Mouse (Mus musculus): Measurements from ENCODE around the gene Nrxn3. TPM values are rescaled to one million over a fixed set of nuclear protein-coding genes. Genes with fewer than 3 reads are reported as not detected.
A peak's percentile ranks its signal among the peaks of the same experiment; 100 is the strongest.

Gene Nrxn3
- polyA plus RNA-seq, 1 experiment from 2014 or later: 0.78 TPM

GRCm38 (mm10) chr12:89049686-89050085 is 327.0 kb downstream of the Nrxn3 start:
- Histone ChIP-seq H3K27me3 (no peaks in the 10 kb centered on the region), H3K9me3 (no peaks in the 10 kb centered on the region), H3K4me1 (replicated peaks) (no peaks in the 10 kb centered on the region), H3K4me2 (no peak overlapping the region), H3K36me3 (no peaks in the 10 kb centered on the region), H3K9ac (replicated peaks) (no peak overlapping the region), H3K27ac (no peak overlapping the region), H3K4me3 (replicated peaks) (no peak overlapping the region)
- ATAC-seq (ENCODE audit: insufficient number of reproducible peaks, insufficient read depth, low FRiP score, low TSS enrichment, low read depth): no peak

GRCm38 (mm10) chr12:89072436-89072835 is 349.8 kb downstream of the Nrxn3 start:
- no peak overlapping the region for H3K4me2 ChIP-seq
- H3K9ac ChIP-seq (replicated peaks): no peak overlapping the region
- no peak overlapping the region for H3K27ac ChIP-seq
- H3K4me3 ChIP-seq (replicated peaks): no peak overlapping the region
- H3K27me3 ChIP-seq: no peaks in the 10 kb centered on the region
- H3K36me3 ChIP-seq: no peaks in the 10 kb centered on the region
- H3K4me1 ChIP-seq (replicated peaks): no peaks in the 10 kb centered on the region
- H3K9me3 ChIP-seq: no peaks in the 10 kb centered on the region
- no peak for ATAC-seq (ENCODE audit: insufficient number of reproducible peaks, insufficient read depth, low FRiP score, low TSS enrichment, low read depth)

- 77% methylated on average over 5 of the region's 5 CpGs for whole genome bisulfite sequencing
Observed at GRCm38 (mm10) chr12:89073167-89073743, 350.6 kb downstream of the Nrxn3 start.

GRCm38 (mm10) chr12:89074551-89075295 is 352.0 kb downstream of the Nrxn3 start:
- Histone ChIP-seq H3K9me3 (no peaks in the 10 kb centered on the region), H3K4me3 (replicated peaks) (no peak overlapping the region)
- 69% methylated on average over 10 of the region's 10 CpGs for WGBS

More at GRCm38 (mm10) chr12:89073167-89073743, 350.6 kb downstream of the Nrxn3 start:
- Histone ChIP-seq H3K27me3 (no peaks in the 10 kb centered on the region), H3K4me1 (replicated peaks) (no peaks in the 10 kb centered on the region), H3K36me3 (no peaks in the 10 kb centered on the region), H3K4me3 (replicated peaks) (no peak overlapping the region), H3K9ac (replicated peaks) (no peak overlapping the region), H3K4me2 (no peak overlapping the region), H3K9me3 (no peaks in the 10 kb centered on the region), H3K27ac (no peak overlapping the region)
- no peak for ATAC-seq (ENCODE audit: insufficient number of reproducible peaks, insufficient read depth, low FRiP score, low TSS enrichment, low read depth)

GRCm38 (mm10) chr12:89093806-89094479 is 371.3 kb downstream of the Nrxn3 start:
- 79% methylated on average over 8 of the region's 8 CpGs for WGBS
- H3K9me3 ChIP-seq: no peaks in the 10 kb centered on the region
- H3K4me2 ChIP-seq: no peak overlapping the region
- no peak overlapping the region for H3K27ac ChIP-seq
- no peaks in the 10 kb centered on the region for H3K36me3 ChIP-seq
- H3K9ac ChIP-seq (replicated peaks): no peak overlapping the region
- ATAC-seq (ENCODE audit: insufficient number of reproducible peaks, insufficient read depth, low FRiP score, low TSS enrichment, low read depth): no peak
- H3K27me3 ChIP-seq: no peaks in the 10 kb centered on the region
- H3K4me1 ChIP-seq (replicated peaks): no peaks in the 10 kb centered on the region
- no peak overlapping the region for H3K4me3 ChIP-seq (replicated peaks)

More at GRCm38 (mm10) chr12:89074551-89075295, 352.0 kb downstream of the Nrxn3 start:
- no peaks in the 10 kb centered on the region for H3K27me3 ChIP-seq
- H3K9ac ChIP-seq (replicated peaks): no peak overlapping the region
- no peak overlapping the region for H3K4me2 ChIP-seq
- no peak overlapping the region for H3K27ac ChIP-seq
- H3K36me3 ChIP-seq: no peaks in the 10 kb centered on the region
- no peak for ATAC-seq (ENCODE audit: insufficient number of reproducible peaks, insufficient read depth, low FRiP score, low TSS enrichment, low read depth)
- no peaks in the 10 kb centered on the region for H3K4me1 ChIP-seq (replicated peaks)

- ATAC-seq (ENCODE audit: insufficient number of reproducible peaks, insufficient read depth, low FRiP score, low TSS enrichment, low read depth): no peak
- Histone ChIP-seq H3K4me3 (replicated peaks) (no peak overlapping the region), H3K9ac (replicated peaks) (no peak overlapping the region), H3K27ac (no peak overlapping the region), H3K27me3 (no peaks in the 10 kb centered on the region), H3K4me2 (no peak overlapping the region), H3K4me1 (replicated peaks) (no peaks in the 10 kb centered on the region), H3K36me3 (no peaks in the 10 kb centered on the region), H3K9me3 (no peaks in the 10 kb centered on the region)
- 85% methylated on average over 2 of the region's 2 CpGs for WGBS
Observed at GRCm38 (mm10) chr12:89097561-89097960, 374.9 kb downstream of the Nrxn3 start.

- Histone ChIP-seq H3K27ac (no peak overlapping the region), H3K9me3 (no peaks in the 10 kb centered on the region), H3K4me2 (peak overlapping the region; percentile 39), H3K4me1 (replicated peaks) (no peaks in the 10 kb centered on the region), H3K36me3 (no peaks in the 10 kb centered on the region), H3K9ac (replicated peaks) (0 out of 2 replicates have a peak overlapping the region, but pooled peaks have one; percentile 31), H3K4me3 (replicated peaks) (no peak overlapping the region), H3K27me3 (no peaks in the 10 kb centered on the region)
- WGBS: 14% methylated on average over 9 of the region's 9 CpGs
- ATAC-seq (ENCODE audit: insufficient number of reproducible peaks, insufficient read depth, low FRiP score, low TSS enrichment, low read depth): peak; percentile 88; the same call in 1 of the 2 replicates
Observed at GRCm38 (mm10) chr12:89106029-89106733, 383.5 kb downstream of the Nrxn3 start.

- Histone ChIP-seq H3K36me3 (no peaks in the 10 kb centered on the region), H3K9me3 (no peaks in the 10 kb centered on the region), H3K4me2 (no peak overlapping the region), H3K9ac (replicated peaks) (no peak overlapping the region), H3K27me3 (no peaks in the 10 kb centered on the region), H3K4me1 (replicated peaks) (no peaks in the 10 kb centered on the region), H3K4me3 (replicated peaks) (no peak overlapping the region), H3K27ac (no peak overlapping the region)
- WGBS: 66% methylated on average over 6 of the region's 6 CpGs
- ATAC-seq (ENCODE audit: insufficient number of reproducible peaks, insufficient read depth, low FRiP score, low TSS enrichment, low read depth): no peak
Observed at GRCm38 (mm10) chr12:89106881-89107584, 384.4 kb downstream of the Nrxn3 start.

GRCm38 (mm10) chr12:89109779-89110335 is 387.2 kb downstream of the Nrxn3 start:
- H3K27me3 ChIP-seq: no peaks in the 10 kb centered on the region
- H3K9me3 ChIP-seq: no peaks in the 10 kb centered on the region
- no peak overlapping the region for H3K9ac ChIP-seq (replicated peaks)
- no peak overlapping the region for H3K4me3 ChIP-seq (replicated peaks)
- ATAC-seq (ENCODE audit: insufficient number of reproducible peaks, insufficient read depth, low FRiP score, low TSS enrichment, low read depth): no peak
- 70% methylated on average over 7 of the region's 7 CpGs for WGBS
- H3K36me3 ChIP-seq: no peaks in the 10 kb centered on the region
- H3K4me1 ChIP-seq (replicated peaks): no peaks in the 10 kb centered on the region
- no peak overlapping the region for H3K4me2 ChIP-seq
- no peak overlapping the region for H3K27ac ChIP-seq

GRCm38 (mm10) chr12:89128602-89129001 is 405.9 kb downstream of the Nrxn3 start:
- no peak overlapping the region for H3K4me3 ChIP-seq (replicated peaks)
- H3K27me3 ChIP-seq: no peaks in the 10 kb centered on the region
- no peaks in the 10 kb centered on the region for H3K9me3 ChIP-seq
- no peak overlapping the region for H3K9ac ChIP-seq (replicated peaks)
- ATAC-seq (ENCODE audit: insufficient number of reproducible peaks, insufficient read depth, low FRiP score, low TSS enrichment, low read depth): no peak
- no peak overlapping the region for H3K4me2 ChIP-seq
- no peak overlapping the region for H3K27ac ChIP-seq
- H3K4me1 ChIP-seq (replicated peaks): no peaks in the 10 kb centered on the region
- 76% methylated on average over 4 of the region's 4 CpGs for WGBS
- no peaks in the 10 kb centered on the region for H3K36me3 ChIP-seq
